15 mouse cellular contexts compared by ENCODE assay signal in genomic region chr2:144213803-144214202, GRCm38 (mm10). TPM values are rescaled to one million over a fixed set of nuclear protein-coding genes. Genes with fewer than 3 reads are reported as not detected.
A peak's percentile ranks its signal among the peaks of the same experiment; 100 is the strongest.
DNase-seq lines count a peak whose midpoint lies in the region; TF ChIP-seq lines count a peak whose summit lies in the region.
"Had no signal": no experiment of that assay in that cellular context is flagged by ENCODE, and none has a peak within 500 bp of the region (broad histone marks: within the 10 kb centered on the region; RNA-seq: fewer than 3 reads in every experiment).

No protein-coding gene starts in this region.

- peaks cover 5 to 6% of the 10 kb centered on the region in 2 experiments; a peak in 2 of 4 replicates for H3K4me1 ChIP-seq in MEL (ENCODE audit: control insufficient read depth in 1 of 2, insufficient read depth in 2 of 2, low read length in 2 of 2)

- TF ChIP-seq CTCF in MEL (IDR thresholded peaks at IDR 0.05 in 2 of 3, conservative IDR thresholded peaks at IDR 0.05 in 1 of 3; ENCODE audit: control insufficient read depth in 1 of 3, insufficient read depth in 1 of 3, low read depth in 2 of 3, low read length in 3 of 3, poor library complexity in 1 of 3, severe bottlenecking in 1 of 3) = no peak

- H3K36me3 ChIP-seq in MEL (ENCODE audit: control insufficient read depth in 1 of 2, insufficient read depth in 2 of 2, low read length in 2 of 2) = no peaks in the 10 kb centered on the region; a peak in 1 of 4 replicates
- H3K36me3 ChIP-seq in splenic B cell, adult 2 months (ENCODE audit: control insufficient read depth, insufficient read depth, low read length, poor library complexity, severe bottlenecking) = no peaks in the 10 kb centered on the region
- H3K36me3 ChIP-seq: liver, embryonic 13.5 days; midbrain, embryonic 12.5 days; neural tube, embryonic 13.5 days had no signal

- 37% methylated on average over 6 of the region's 6 CpGs for WGBS in large intestine, adult 2 months

- peak; percentile 8 for DNase-seq in lung, postnatal 14 days
- no peak for DNase-seq in lung, postnatal 4 days
- DNase-seq in MEL (ENCODE audit: low read depth, low spot score) = peak; percentile 64
- peak; percentile 42 for DNase-seq in large intestine, adult 2 months (ENCODE audit: low read depth, low spot score)
- peak; percentile 83 for DNase-seq in splenic B cell, adult 2 months (ENCODE audit: low read depth, low spot score)
- DNase-seq in thymus, postnatal 36 days = no peak
- no peak for DNase-seq in left cerebral cortex, adult 8-10 months (ENCODE audit: low spot score in 2 of 2)
- DNase-seq: cerebellum, adult 2 months; kidney, postnatal 36 days; liver, embryonic 13.5 days; right cerebral cortex, adult 18-20 months; thymus, postnatal 25 days had no signal

- H3K27ac ChIP-seq in MEL (ENCODE audit: control insufficient read depth, low read depth, low read length) = no peak overlapping the region
- H3K27ac ChIP-seq: left cerebral cortex, adult 2 months; liver, embryonic 13.5 days; midbrain, embryonic 12.5 days; neural tube, embryonic 13.5 days had no signal

- no peaks in the 10 kb centered on the region for H3K79me2 ChIP-seq in MEL (ENCODE audit: control insufficient read depth, insufficient read depth, low read length, poor library complexity)

- no peaks in the 10 kb centered on the region; a peak in 2 of 4 replicates for H3K27me3 ChIP-seq in MEL (ENCODE audit: control insufficient read depth in 1 of 2, insufficient read depth in 2 of 2, low read length in 2 of 2)
- no peaks in the 10 kb centered on the region for H3K27me3 ChIP-seq in splenic B cell, adult 2 months (ENCODE audit: control insufficient read depth, insufficient read depth, low read length, poor library complexity, severe bottlenecking)
- H3K27me3 ChIP-seq: liver, embryonic 13.5 days; midbrain, embryonic 12.5 days; neural tube, embryonic 13.5 days had no signal

- no peak for TF ChIP-seq RAD21 in MEL (IDR thresholded peaks at IDR 0.05; ENCODE audit: low read depth, low read length)

- H3K9ac ChIP-seq in MEL (ENCODE audit: control insufficient read depth, low read depth, low read length, poor library complexity, severe bottlenecking) = no peak overlapping the region
- H3K9ac ChIP-seq: liver, embryonic 13.5 days; midbrain, embryonic 12.5 days; neural tube, embryonic 13.5 days had no signal

- H3K9me3 ChIP-seq in MEL (replicated peaks; ENCODE audit: insufficient read depth, low read length) = no peaks in the 10 kb centered on the region
- H3K9me3 ChIP-seq: liver, embryonic 13.5 days; midbrain, embryonic 12.5 days; neural tube, embryonic 13.5 days had no signal

- TF ChIP-seq POLR2A in MEL (IDR thresholded peaks at IDR 0.05; ENCODE audit: control insufficient read depth in 1 of 2, insufficient read depth in 1 of 2, low read depth in 1 of 2, low read length in 2 of 2, poor library complexity in 1 of 2) = no peak

- no peak overlapping the region for H3K4me3 ChIP-seq in MEL (ENCODE audit: control insufficient read depth in 1 of 2, insufficient read depth in 1 of 2, low read depth in 2 of 2, low read length in 2 of 2)
- H3K4me3 ChIP-seq: left cerebral cortex, adult 2 months; liver, embryonic 13.5 days; midbrain, embryonic 12.5 days; neural tube, embryonic 13.5 days had no signal

- TF ChIP-seq EP300 in MEL (IDR thresholded peaks at IDR 0.05; ENCODE audit: low read depth in 1 of 2, low read length in 2 of 2) = no peak; a peak in 1 of 4 replicates

TF ChIP-seq in MEL, 35 proteins besides CTCF, POLR2A, EP300 and RAD21:
- TF ChIP-seq TBP (IDR thresholded peaks at IDR 0.05; ENCODE audit: low read depth, low read length) = no peak
- TF ChIP-seq MXI1 (IDR thresholded peaks at IDR 0.05; ENCODE audit: low read depth, low read length) = peak; percentile 62
- peak; percentile 74 for TF ChIP-seq MAX (IDR thresholded peaks at IDR 0.05; ENCODE audit: low read length)
- TF ChIP-seq ZKSCAN1 (IDR thresholded peaks at IDR 0.05; ENCODE audit: low read depth, low read length) = no peak
- no peak for TF ChIP-seq USF2 (IDR thresholded peaks at IDR 0.05; ENCODE audit: borderline replicate concordance in 1 of 2, insufficient read depth in 1 of 2, low read depth in 1 of 2, low read length in 2 of 2)
- TF ChIP-seq KAT2A (conservative IDR thresholded peaks at IDR 0.05; ENCODE audit: low read depth, low read length) = no peak
- TF ChIP-seq MYC (IDR thresholded peaks at IDR 0.05; ENCODE audit: low read depth, low read length) = peak; percentile 70; the same call in 1 of the 2 replicates
- TF ChIP-seq POLR2AphosphoS5 (IDR thresholded peaks at IDR 0.05; ENCODE audit: borderline replicate concordance, low read depth, low read length) = no peak
- no peak for TF ChIP-seq ZNF384 (IDR thresholded peaks at IDR 0.05; ENCODE audit: low read depth, low read length)
- TF ChIP-seq CHD1 (IDR thresholded peaks at IDR 0.05; ENCODE audit: low read depth, low read length) = no peak
- TF ChIP-seq CHD2 (IDR thresholded peaks at IDR 0.05; ENCODE audit: low read length) = no peak
- TF ChIP-seq NRF1 (IDR thresholded peaks at IDR 0.05; ENCODE audit: insufficient read depth, low read depth, low read length, poor library complexity, severe bottlenecking) = no peak
- peak; percentile 18; the same call in 1 of the 2 replicates for TF ChIP-seq SIN3A (IDR thresholded peaks at IDR 0.05; ENCODE audit: low read length)
- TF ChIP-seq USF1 (IDR thresholded peaks at IDR 0.05; ENCODE audit: low read depth, low read length) = peak; percentile 67
- TF ChIP-seq SMC3 (IDR thresholded peaks at IDR 0.05; ENCODE audit: low read depth, low read length) = no peak
- TF ChIP-seq MEF2A (IDR thresholded peaks at IDR 0.05; ENCODE audit: extremely low read depth, insufficient replicate concordance, low read depth, low read length, poor library complexity, severe bottlenecking) = no peak
- TF ChIP-seq NELFE (IDR thresholded peaks at IDR 0.05; ENCODE audit: low read depth, low read length) = no peak
- TF ChIP-seq TCF12 (IDR thresholded peaks at IDR 0.05; ENCODE audit: low read depth, low read length) = no peak
- no peak for TF ChIP-seq GABPA (IDR thresholded peaks at IDR 0.05; ENCODE audit: low read depth, low read length)
- TF ChIP-seq MAFK (IDR thresholded peaks at IDR 0.05; ENCODE audit: borderline replicate concordance, low read depth, low read length) = no peak
- TF ChIP-seq HCFC1 (IDR thresholded peaks at IDR 0.05; ENCODE audit: low read depth, low read length) = no peak
- no peak for TF ChIP-seq POLR2AphosphoS2 (IDR thresholded peaks at IDR 0.05; ENCODE audit: low read length)
- no peak for TF ChIP-seq ETS1 (IDR thresholded peaks at IDR 0.05; ENCODE audit: low read depth, low read length)
- no peak for TF ChIP-seq ZC3H11A (IDR thresholded peaks at IDR 0.05; ENCODE audit: low read depth, low read length)
- TF ChIP-seq E2F4 (IDR thresholded peaks at IDR 0.05; ENCODE audit: borderline replicate concordance, low read depth, low read length) = no peak
- TF ChIP-seq UBTF (IDR thresholded peaks at IDR 0.05; ENCODE audit: borderline replicate concordance, insufficient read depth, low read depth, low read length) = no peak
- no peak for TF ChIP-seq ELF1 (IDR thresholded peaks at IDR 0.05; ENCODE audit: low read depth, low read length)
- TF ChIP-seq MYB (IDR thresholded peaks at IDR 0.05; ENCODE audit: low read depth, low read length) = no peak
- TF ChIP-seq BHLHE40 (IDR thresholded peaks at IDR 0.05; ENCODE audit: borderline replicate concordance, low read depth, low read length) = no peak
- TF ChIP-seq JUND (IDR thresholded peaks at IDR 0.05; ENCODE audit: low read depth, low read length) = no peak
- no peak for TF ChIP-seq ZMIZ1 (IDR thresholded peaks at IDR 0.05; ENCODE audit: low read depth, low read length)
- no peak for TF ChIP-seq RCOR1 (IDR thresholded peaks at IDR 0.05; ENCODE audit: low read depth, low read length)
- TF ChIP-seq GATA1 (IDR thresholded peaks at IDR 0.05; ENCODE audit: low read depth, low read length) = no peak
- TF ChIP-seq MAZ (IDR thresholded peaks at IDR 0.05; ENCODE audit: low read depth, low read length) = no peak
- TF ChIP-seq TAL1 (IDR thresholded peaks at IDR 0.05; ENCODE audit: low read length) = no peak

RNA-seq across cellular contexts. Expression of gene Mgme1, which starts 56.7 kb away (rescaled TPM):
- 14.1 and 16.8 TPM in 2 replicates for total RNA-seq in MEL (2012; rRNA removed)
- polyA plus RNA-seq in MEL (2012; ENCODE audit: insufficient read depth in 1 of 2, insufficient read length in 2 of 2, low read depth in 1 of 2, low replicate concordance in 2 of 2, missing spikeins in 1 of 2) = 10 to 100 TPM in 1 of 2 experiments, not detected in 1; 20.3 TPM
- polyA plus RNA-seq in large intestine, adult 2 months (2012; rRNA removed) = 4.5 and 5.2 TPM in 2 replicates
- 1 to 10 TPM; 4.4 to 6.1 (median 5.4) TPM for total RNA-seq in left cerebral cortex, adult 8-10 months (2022)

RNA-seq across cellular contexts. Expression of gene Snx5, which starts 56.9 kb away (rescaled TPM):
- 136 and 161 TPM in 2 replicates for total RNA-seq in MEL (2012; rRNA removed)
- polyA plus RNA-seq in MEL (2012; ENCODE audit: insufficient read depth in 1 of 2, insufficient read length in 2 of 2, low read depth in 1 of 2, low replicate concordance in 2 of 2, missing spikeins in 1 of 2) = 100 to 1,000 TPM; 213 to 835 TPM
- polyA plus RNA-seq in large intestine, adult 2 months (2012; rRNA removed) = 37.6 and 49.8 TPM in 2 replicates
- total RNA-seq in left cerebral cortex, adult 8-10 months (2022) = 10 to 100 TPM; 81.2 to 90.5 (median 83.9) TPM

Comparison
In these comparisons a context has a peak if more than half of its experiments do, and no peak if none do; other contexts are left out.
1. DNase-seq: peak in lung, postnatal 14 days (single experiment), MEL (single experiment), large intestine, adult 2 months (single experiment) and splenic B cell, adult 2 months (single experiment); none in lung, postnatal 4 days (0 of 2), thymus, postnatal 36 days (0 of 2) and left cerebral cortex, adult 8-10 months (0 of 2).